Mouse (Mus musculus): ENCODE results near the gene Tac4. TPM values are rescaled to one million over a fixed set of nuclear protein-coding genes. Genes with fewer than 3 reads are reported as not detected.

Tac4 gene
- polyA plus RNA-seq (2017; shearing (Covaris generic)), result not detected

GRCm38 (mm10) chr11:95261178-95261751 lies at the start of gene Tac4:
TSS of gene Tac4 (plus strand) at chr11:95261529.

GRCm38 (mm10) chr11:95310007-95310647 lies 48.8 kb downstream of the Tac4 start, which contains the start of gene Kat7:
TSS of gene Kat7 (minus strand) at chr11:95310246.

Other genes with a start within 250 kb of the Tac4 start
- 8.8 TPM for gene Pdk2, start 220.2 kb upstream of the Tac4 start, polyA plus RNA-seq (2017; shearing (Covaris generic))
- 4.2 TPM for gene Itga3, start 184.7 kb upstream of the Tac4 start, polyA plus RNA-seq (2017; shearing (Covaris generic))
- gene Dlx3, start 141.4 kb upstream of the Tac4 start, polyA plus RNA-seq (2017; shearing (Covaris generic)), result not detected
- gene Dlx4, start 115.3 kb upstream of the Tac4 start, polyA plus RNA-seq (2017; shearing (Covaris generic)), result not detected
- gene Kat7, start 48.7 kb downstream of the Tac4 start, polyA plus RNA-seq (2017; shearing (Covaris generic)), result 106 TPM
- 36.8 TPM for gene Fam117a, start 75.5 kb downstream of the Tac4 start, polyA plus RNA-seq (2017; shearing (Covaris generic))
- gene Slc35b1, start 123.2 kb downstream of the Tac4 start, polyA plus RNA-seq (2017; shearing (Covaris generic)), result 58.2 TPM
- gene Spop, start 152.6 kb downstream of the Tac4 start, polyA plus RNA-seq (2017; shearing (Covaris generic)), result 165 TPM

Data from effector memory CD4-positive, alpha-beta T cell, adult 7 months (primary cell).